Mouse (Mus musculus): ENCODE data around the gene Hras. TPM values are rescaled to one million over a fixed set of nuclear protein-coding genes. Genes with fewer than 3 reads are reported as not detected.

The Hras gene
- total RNA-seq (2014; rRNA removed): 103 and 149 TPM in 2 replicates
- 198 and 199 TPM in 2 replicates for polyA plus RNA-seq (2015; fragmentation: Nextera tagmentation; extraction: Ambion mirVana)

GRCm38 (mm10) chr7:141193948-141194347 is at the start of gene Hras, which contains the start of gene Lrrc56:
Gene Hras (minus strand): TSS chr7:141194005.
Gene Lrrc56 (plus strand): TSS chr7:141194157.
- Histone ChIP-seq H3K27me3 (ENCODE audit: insufficient read depth, low read length) (no peaks in the 10 kb centered on the region), H3K4me3 (ENCODE audit: low read depth, low read length) (peak within 1 kb of the TSS; percentile 97), H3K27ac (ENCODE audit: low read depth, low read length) (peak within 1 kb of the TSS; percentile 82), H3K4me1 (ENCODE audit: insufficient read depth) (peaks cover 12% of the 10 kb centered on the region), H3K4me2 (ENCODE audit: low read depth) (peak within 1 kb of the TSS; percentile 99), H3K36me3 (ENCODE audit: insufficient read depth) (peaks cover 34% of the 10 kb centered on the region), H3K9me3 (ENCODE audit: low read length) (no peaks in the 10 kb centered on the region), H3K9ac (peak within 1 kb of the TSS; percentile 94)
- WGBS: under 1% methylated on average over 35 of the region's 39 CpGs
- ATAC-seq (peak; percentile 97), DNase-seq (peak; percentile 98)
- no peak for TF ChIP-seq CTCF (IDR thresholded peaks at IDR 0.05; ENCODE audit: low read depth)

- Histone ChIP-seq H3K9ac (no peak overlapping the region), H3K4me2 (ENCODE audit: low read depth) (no peak overlapping the region), H3K27me3 (ENCODE audit: insufficient read depth, low read length) (no peaks in the 10 kb centered on the region), H3K36me3 (ENCODE audit: insufficient read depth) (peaks cover 56% of the 10 kb centered on the region), H3K4me1 (ENCODE audit: insufficient read depth) (peaks cover 12% of the 10 kb centered on the region), H3K9me3 (ENCODE audit: low read length) (no peaks in the 10 kb centered on the region), H3K4me3 (ENCODE audit: low read depth, low read length) (no peak overlapping the region), H3K27ac (ENCODE audit: low read depth, low read length) (no peak overlapping the region)
- no peak for TF ChIP-seq CTCF (IDR thresholded peaks at IDR 0.05; ENCODE audit: low read depth)
- DNase-seq: no peak
- WGBS: 92% methylated on average over 9 of the region's 10 CpGs
- ATAC-seq: no peak
Observed at GRCm38 (mm10) chr7:141231551-141231950, 37.7 kb upstream of the Hras start.

GRCm38 (mm10) chr7:141231111-141231510 is 37.3 kb upstream of the Hras start:
- WGBS: 91% methylated on average over 3 of the region's 3 CpGs

GRCm38 (mm10) chr7:141230570-141230969 is 36.8 kb upstream of the Hras start:
- peaks cover 48% of the 10 kb centered on the region for H3K36me3 ChIP-seq (ENCODE audit: insufficient read depth)
- no peak overlapping the region for H3K4me3 ChIP-seq (ENCODE audit: low read depth, low read length)
- no peak overlapping the region for H3K9ac ChIP-seq
- whole genome bisulfite sequencing: 92% methylated on average over 4 of the region's 4 CpGs
- TF ChIP-seq CTCF (IDR thresholded peaks at IDR 0.05; ENCODE audit: low read depth): no peak
- ATAC-seq (no peak), DNase-seq (no peak)
- no peaks in the 10 kb centered on the region for H3K9me3 ChIP-seq (ENCODE audit: low read length)
- peaks cover 12% of the 10 kb centered on the region for H3K4me1 ChIP-seq (ENCODE audit: insufficient read depth)
- H3K4me2 ChIP-seq (ENCODE audit: low read depth): no peak overlapping the region
- no peaks in the 10 kb centered on the region for H3K27me3 ChIP-seq (ENCODE audit: insufficient read depth, low read length)
- no peak overlapping the region for H3K27ac ChIP-seq (ENCODE audit: low read depth, low read length)

More at GRCm38 (mm10) chr7:141231111-141231510, 37.3 kb upstream of the Hras start:
- Histone ChIP-seq H3K9me3 (ENCODE audit: low read length) (no peaks in the 10 kb centered on the region), H3K36me3 (ENCODE audit: insufficient read depth) (peaks cover 53% of the 10 kb centered on the region), H3K4me3 (ENCODE audit: low read depth, low read length) (no peak overlapping the region), H3K27ac (ENCODE audit: low read depth, low read length) (no peak overlapping the region), H3K4me1 (ENCODE audit: insufficient read depth) (peaks cover 12% of the 10 kb centered on the region), H3K27me3 (ENCODE audit: insufficient read depth, low read length) (no peaks in the 10 kb centered on the region), H3K9ac (no peak overlapping the region), H3K4me2 (ENCODE audit: low read depth) (no peak overlapping the region)
- ATAC-seq (no peak), DNase-seq (no peak)
- no peak for TF ChIP-seq CTCF (IDR thresholded peaks at IDR 0.05; ENCODE audit: low read depth)

- H3K27me3 ChIP-seq (ENCODE audit: insufficient read depth, low read length): no peaks in the 10 kb centered on the region
- peak overlapping the region; percentile 93 for H3K9ac ChIP-seq
- DNase-seq (no peak), ATAC-seq (no peak)
- H3K4me1 ChIP-seq (ENCODE audit: insufficient read depth): peaks cover 12% of the 10 kb centered on the region
- H3K4me2 ChIP-seq (ENCODE audit: low read depth): peak overlapping the region; percentile 62
- TF ChIP-seq CTCF (IDR thresholded peaks at IDR 0.05; ENCODE audit: low read depth): no peak
- peak overlapping the region; percentile 95 for H3K4me3 ChIP-seq (ENCODE audit: low read depth, low read length)
- H3K9me3 ChIP-seq (ENCODE audit: low read length): no peaks in the 10 kb centered on the region
- H3K36me3 ChIP-seq (ENCODE audit: insufficient read depth): peaks cover 39% of the 10 kb centered on the region
- H3K27ac ChIP-seq (ENCODE audit: low read depth, low read length): no peak overlapping the region
- 70% methylated on average over 6 of the region's 6 CpGs for WGBS
Observed at GRCm38 (mm10) chr7:141229702-141230101, 35.9 kb upstream of the Hras start.

- Histone ChIP-seq H3K9ac (peak within 1 kb of the TSS; percentile 93), H3K9me3 (ENCODE audit: low read length) (no peaks in the 10 kb centered on the region), H3K27me3 (ENCODE audit: insufficient read depth, low read length) (no peaks in the 10 kb centered on the region), H3K4me1 (ENCODE audit: insufficient read depth) (peaks cover 12% of the 10 kb centered on the region), H3K36me3 (ENCODE audit: insufficient read depth) (peaks cover 28% of the 10 kb centered on the region), H3K27ac (ENCODE audit: low read depth, low read length) (peak within 1 kb of the TSS; percentile 97), H3K4me2 (ENCODE audit: low read depth) (peak within 1 kb of the TSS; percentile 62), H3K4me3 (ENCODE audit: low read depth, low read length) (peak within 1 kb of the TSS; percentile 95)
- peak; percentile 95 for ATAC-seq
- DNase-seq: peak; percentile 97
- under 1% methylated on average over 76 of the region's 76 CpGs for WGBS
- TF ChIP-seq CTCF (IDR thresholded peaks at IDR 0.05; ENCODE audit: low read depth): peak; percentile 99
Observed at GRCm38 (mm10) chr7:141228279-141229067, 34.7 kb upstream of the Hras start, which contains the start of gene Phrf1. Gene Phrf1 (plus strand): TSS chr7:141228784.

- Histone ChIP-seq H3K27me3 (ENCODE audit: insufficient read depth, low read length) (no peaks in the 10 kb centered on the region), H3K4me1 (ENCODE audit: insufficient read depth) (peaks cover 12% of the 10 kb centered on the region), H3K9ac (no peak overlapping the region), H3K4me3 (ENCODE audit: low read depth, low read length) (no peak overlapping the region), H3K27ac (ENCODE audit: low read depth, low read length) (no peak overlapping the region), H3K4me2 (ENCODE audit: low read depth) (peak overlapping the region; percentile 62), H3K9me3 (ENCODE audit: low read length) (no peaks in the 10 kb centered on the region), H3K36me3 (ENCODE audit: insufficient read depth) (peaks cover 21% of the 10 kb centered on the region)
- TF ChIP-seq CTCF (IDR thresholded peaks at IDR 0.05; ENCODE audit: low read depth): no peak
- 71% methylated on average over 4 of the region's 4 CpGs for whole genome bisulfite sequencing
- no peak for DNase-seq
- no peak for ATAC-seq
Observed at GRCm38 (mm10) chr7:141227796-141228195, 34.0 kb upstream of the Hras start.
